Mouse (Mus musculus) olfactory bulb, adult 2 months (tissue): ENCODE data around the gene Gm21083.
"Not testable (repeated sequence)": the region's sequence is repeated elsewhere in the genome, so short reads cannot be mapped to it uniquely, and the experiment has no call there.

Experiments used
- CTCF ChIP-seq: fragments of 200-500 bp; IDR thresholded peaks from 2 replicates; pipeline ENCODE4 v1.5.1; 2012; ENCODE audit warnings: low read depth, mild to moderate bottlenecking, low read length, moderate library complexity; ENCODE audit not compliant: insufficient read depth
- POLR2A ChIP-seq: fragments of 200-500 bp; IDR thresholded peaks from 2 replicates; pipeline ENCODE4 v1.6.1; 2012; ENCODE audit warnings: mild to moderate bottlenecking, low read depth, low read length, moderate library complexity; ENCODE audit not compliant: insufficient read depth

DNA sequence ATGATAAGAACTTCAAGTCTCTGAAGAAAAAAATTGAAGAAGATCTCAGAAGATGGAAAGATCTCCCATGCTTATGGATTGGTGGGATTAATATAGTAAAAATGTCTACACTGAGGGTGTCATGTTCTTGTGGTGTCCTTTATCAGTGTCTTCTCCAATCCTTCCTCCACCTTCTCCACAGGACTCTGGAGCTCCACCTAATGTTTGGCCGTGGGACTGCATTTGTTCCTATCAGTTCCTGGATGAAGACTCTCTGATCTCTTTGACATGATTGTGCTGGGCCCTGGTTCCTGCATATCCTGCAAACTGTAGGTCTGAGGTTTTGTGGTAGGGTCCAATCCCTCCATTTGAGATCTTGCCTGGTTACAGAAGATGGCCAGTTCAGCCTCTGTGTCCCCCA lies 51.0 kb downstream of the Gm21083 start:
- not testable (repeated sequence) for TF ChIP-seq POLR2A, CTCF
